Mouse (Mus musculus): ENCODE measurements at regions not wholly inside any gene's neighbourhood (a gene's known extent, or its start where the extent isn't known, plus 50 kb on each side); places are given as distances from the start of the nearest gene placed in this dataset.

GRCm38 (mm10) chr17:85881046-85881445 lies 193.0 kb upstream of the Six2 start:
- no peak for TF ChIP-seq CTCF (IDR thresholded peaks at IDR 0.05)
- TF ChIP-seq POLR2A (IDR thresholded peaks at IDR 0.05; ENCODE audit: insufficient read depth, low read depth, low read length) = no peak
